Mouse (Mus musculus) hindbrain, embryonic 11.5 days (tissue): ENCODE results near the gene Gm2035. TPM values are rescaled to one million over a fixed set of nuclear protein-coding genes. Genes with fewer than 3 reads are reported as not detected.
"Not testable (repeated sequence)": the region's sequence is repeated elsewhere in the genome, so short reads cannot be mapped to it uniquely, and the experiment has no call there.

Source experiments
- ATAC-seq: fragments of 200-750 bp; cut with Nextera tagmentation; 2 replicates; pipeline ENCODE4 v1.8.0; 2017; ENCODE audit warnings: mild to moderate bottlenecking, moderate TSS enrichment, moderate library complexity; ENCODE audit not compliant: low FRiP score
- DNase-seq: peaks from one replicate; pipeline ENCODE4 v3.0.0-alpha.2; 2015; ENCODE audit warnings: low spot score
- H3K27ac ChIP-seq: fragments of 300-500 bp; sonication (generic); 2 replicates; pipeline ENCODE4 v1.5.1; 2014; ENCODE audit warnings: mild to moderate bottlenecking, low read depth, low read length
- H3K27me3 ChIP-seq: fragments of 300-500 bp; sonication (generic); 2 replicates; pipeline ENCODE4 v1.6.1; 2014; ENCODE audit warnings: mild to moderate bottlenecking, low read length, moderate library complexity, mixed read lengths; ENCODE audit not compliant: control insufficient read depth, insufficient read depth
- H3K36me3 ChIP-seq: fragments of 300-500 bp; sonication (generic); 2 replicates; pipeline ENCODE4 v1.6.1; 2014; ENCODE audit warnings: mild to moderate bottlenecking, low read length, moderate library complexity, mixed read lengths; ENCODE audit not compliant: control insufficient read depth, insufficient read depth
- H3K4me1 ChIP-seq: fragments of 300-500 bp; sonication (generic); replicated peaks from 2 replicates; pipeline ENCODE4 v1.6.1; 2014; ENCODE audit warnings: low read length, mixed read lengths; ENCODE audit not compliant: control insufficient read depth, insufficient read depth
- H3K4me2 ChIP-seq: fragments of 300-500 bp; sonication (generic); replicated peaks from 2 replicates; pipeline ENCODE4 v1.6.1; 2014; ENCODE audit warnings: mild to moderate bottlenecking, low read depth, low read length
- H3K4me3 ChIP-seq: fragments of 300-500 bp; sonication (generic); 2 replicates; pipeline ENCODE4 v1.5.1; 2014; ENCODE audit warnings: low read depth, low read length
- H3K9ac ChIP-seq: fragments of 300-500 bp; sonication (generic); 2 replicates; pipeline ENCODE4 v1.6.1; 2014; ENCODE audit warnings: low read depth, low read length
- H3K9me3 ChIP-seq: fragments of 300-500 bp; sonication (generic); 2 replicates; pipeline ENCODE4 v1.6.1; 2016; ENCODE audit warnings: low read length; ENCODE audit not compliant: control insufficient read depth
- WGBS: fragments of 180-500 bp; shearing (Covaris S2); extraction: QIAGEN DNeasy Blood & Tissue Kit; methylation state at CpG from one replicate; pipeline ENCODE4 v1.1.7; 2014; 5-methylcytosine and 5-hydroxymethylcytosine counted together
- polyA plus RNA-seq: library from polyadenylated mRNA; unstranded; fragments of >200 nt; fragmentation: Nextera tagmentation; extraction: Ambion mirVana; gene quantifications from 2 replicates; pipeline ENCODE4 v1.2.1, GENCODE M21; 2014

Gene Gm2035
- polyA plus RNA-seq: not detected in 2 replicates

GRCm38 (mm10) chr12:87919721-87920120 is at the start of gene Gm2035:
TSS of gene Gm2035 (minus strand) at chr12:87919857.
- H3K9me3 ChIP-seq, H3K27ac ChIP-seq, ATAC-seq, H3K4me2 ChIP-seq, H3K36me3 ChIP-seq, H3K9ac ChIP-seq, H3K4me1 ChIP-seq, H3K27me3 ChIP-seq, DNase-seq, H3K4me3 ChIP-seq: not testable (repeated sequence)
- WGBS: 76% methylated on average over 2 of the region's 2 CpGs

GRCm38 (mm10) chr12:87953780-87954179 is 34.1 kb upstream of the Gm2035 start, which contains the start of gene Gm2042:
TSS of gene Gm2042 (plus strand) at chr12:87954080.
- not testable (repeated sequence) for H3K27ac ChIP-seq, H3K4me1 ChIP-seq, H3K27me3 ChIP-seq, H3K4me2 ChIP-seq, H3K36me3 ChIP-seq, H3K9me3 ChIP-seq, DNase-seq, H3K9ac ChIP-seq, ATAC-seq, H3K4me3 ChIP-seq
- 83% methylated on average over 2 of the region's 2 CpGs for WGBS

GRCm38 (mm10) chr12:87895070-87895469 is 24.6 kb downstream of the Gm2035 start, which contains the start of gene Gm2022:
TSS of gene Gm2022 (plus strand) at chr12:87895370.
- not testable (repeated sequence) for H3K27me3 ChIP-seq, H3K9me3 ChIP-seq, H3K4me1 ChIP-seq, H3K9ac ChIP-seq, H3K27ac ChIP-seq, H3K4me3 ChIP-seq, ATAC-seq, DNase-seq, H3K36me3 ChIP-seq, H3K4me2 ChIP-seq
- no CpG with 5 or more reads among the region's 1 CpGs for WGBS

GRCm38 (mm10) chr12:87873772-87874171 is 45.9 kb downstream of the Gm2035 start, which contains the start of gene Gm2016:
TSS of gene Gm2016 (plus strand) at chr12:87874072.
- H3K9me3 ChIP-seq, H3K4me2 ChIP-seq, DNase-seq, H3K9ac ChIP-seq, H3K4me1 ChIP-seq, H3K36me3 ChIP-seq, ATAC-seq, H3K27me3 ChIP-seq, H3K27ac ChIP-seq, H3K4me3 ChIP-seq: not testable (repeated sequence)
- 93% methylated on average over 5 of the region's 5 CpGs for WGBS

Other genes starting within 250 kb of the Gm2035 start
- gene Gm21319, start 144.1 kb downstream of the Gm2035 start, polyA plus RNA-seq: not detected in 2 replicates
- gene Gm21936, start 124.3 kb downstream of the Gm2035 start, polyA plus RNA-seq: not detected in 2 replicates
- not detected in 2 replicates for gene BB287469, start 103.3 kb downstream of the Gm2035 start, polyA plus RNA-seq
- not detected in 2 replicates for gene Gm2001, start 77.5 kb downstream of the Gm2035 start, polyA plus RNA-seq
- gene Gm2016, start 45.8 kb downstream of the Gm2035 start, polyA plus RNA-seq: not detected in 2 replicates
- not detected in 2 replicates for gene Gm2022, start 24.5 kb downstream of the Gm2035 start, polyA plus RNA-seq
- gene Gm2042, start 34.2 kb upstream of the Gm2035 start, polyA plus RNA-seq: not detected in 2 replicates
- gene Gm2075, start 92.0 kb upstream of the Gm2035 start, polyA plus RNA-seq: not detected in 2 replicates
- gene Gm6803, start 98.9 kb upstream of the Gm2035 start, polyA plus RNA-seq: not detected in 2 replicates
- gene Gm2056, start 107.1 kb upstream of the Gm2035 start, polyA plus RNA-seq: not detected in 2 replicates
- not detected in 2 replicates for gene Gm16368, start 163.8 kb upstream of the Gm2035 start, polyA plus RNA-seq